Mouse (Mus musculus) midbrain, embryonic 15.5 days (tissue): ENCODE results near the gene Slc25a21. TPM values are rescaled to one million over a fixed set of nuclear protein-coding genes. Genes with fewer than 3 reads are reported as not detected.

Source experiments
- ATAC-seq: fragments of 200-750 bp; cut with Nextera tagmentation; replicated peaks from 2 replicates; pipeline ENCODE4 v1.8.0; 2017; ENCODE audit warnings: moderate TSS enrichment
- H3K27ac ChIP-seq: fragments of 300-500 bp; sonication (generic); 2 replicates; pipeline ENCODE4 v1.5.1; 2015; ENCODE audit warnings: mild to moderate bottlenecking, inconsistent platforms
- H3K27me3 ChIP-seq: fragments of 300-500 bp; sonication (generic); replicated peaks from 2 replicates; pipeline ENCODE4 v1.6.1; 2015; ENCODE audit warnings: inconsistent platforms
- H3K36me3 ChIP-seq: fragments of 300-500 bp; sonication (generic); replicated peaks from 2 replicates; pipeline ENCODE4 v1.6.1; 2015; ENCODE audit warnings: inconsistent platforms
- H3K4me1 ChIP-seq: fragments of 300-500 bp; sonication (generic); 2 replicates; pipeline ENCODE4 v1.6.1; 2015; ENCODE audit warnings: inconsistent platforms
- H3K4me2 ChIP-seq: fragments of 300-500 bp; sonication (generic); 2 replicates; pipeline ENCODE4 v1.6.1; 2015; ENCODE audit warnings: inconsistent platforms, mild to moderate bottlenecking, moderate library complexity
- H3K4me3 ChIP-seq: fragments of 300-500 bp; sonication (generic); 2 replicates; pipeline ENCODE4 v1.5.1; 2015; ENCODE audit warnings: mild to moderate bottlenecking, inconsistent platforms
- H3K9ac ChIP-seq: fragments of 300-500 bp; sonication (generic); 2 replicates; pipeline ENCODE4 v1.6.1; 2015; ENCODE audit warnings: mild to moderate bottlenecking, inconsistent platforms
- H3K9me3 ChIP-seq: fragments of 300-500 bp; sonication (generic); 2 replicates; pipeline ENCODE4 v1.6.1; 2016; ENCODE audit warnings: inconsistent platforms
- WGBS: fragments of 180-500 bp; shearing (Covaris S2); methylation state at CpG from one replicate; pipeline ENCODE4 v1.1.7; 2015; ENCODE audit warnings: mixed read lengths; 5-methylcytosine and 5-hydroxymethylcytosine counted together
- polyA plus RNA-seq: library from polyadenylated mRNA; unstranded; fragments of >200 nt; fragmentation: Nextera tagmentation; extraction: Ambion mirVana; gene quantifications from 2 replicates; pipeline ENCODE4 v1.2.1, GENCODE M21; 2015

Slc25a21 gene
- polyA plus RNA-seq, 1 experiment from 2014 or later = 0.12 TPM

DNA sequence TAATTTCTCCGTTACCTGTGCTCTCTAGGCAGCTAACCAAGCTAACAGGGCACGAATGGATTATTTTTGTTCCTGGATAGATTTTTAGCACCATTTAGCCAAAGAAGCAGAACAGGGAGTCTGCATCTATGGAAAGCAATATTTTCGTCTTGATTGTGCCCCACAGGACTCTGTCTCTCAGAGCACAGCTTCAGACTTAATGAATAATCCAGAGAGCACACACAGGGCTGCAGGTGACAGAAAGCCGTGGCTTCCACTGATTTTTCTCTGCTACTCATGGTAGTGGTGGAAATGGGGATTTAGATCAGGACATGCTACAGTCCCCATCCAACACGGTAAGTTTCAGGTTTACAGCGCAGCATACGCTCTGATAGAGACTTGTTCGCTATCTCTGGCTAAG is 299.3 kb downstream of the Slc25a21 start:
- no peaks in the 10 kb centered on the region for H3K36me3 ChIP-seq
- H3K4me3 ChIP-seq = no peak overlapping the region
- H3K9ac ChIP-seq = no peak overlapping the region
- no peaks in the 10 kb centered on the region for H3K27me3 ChIP-seq
- ATAC-seq = no peak
- 74% methylated on average over 8 of the region's 8 CpGs for WGBS
- no peak overlapping the region for H3K4me2 ChIP-seq
- H3K27ac ChIP-seq = no peak overlapping the region
- H3K4me1 ChIP-seq = no peaks in the 10 kb centered on the region
- H3K9me3 ChIP-seq = no peaks in the 10 kb centered on the region

DNA sequence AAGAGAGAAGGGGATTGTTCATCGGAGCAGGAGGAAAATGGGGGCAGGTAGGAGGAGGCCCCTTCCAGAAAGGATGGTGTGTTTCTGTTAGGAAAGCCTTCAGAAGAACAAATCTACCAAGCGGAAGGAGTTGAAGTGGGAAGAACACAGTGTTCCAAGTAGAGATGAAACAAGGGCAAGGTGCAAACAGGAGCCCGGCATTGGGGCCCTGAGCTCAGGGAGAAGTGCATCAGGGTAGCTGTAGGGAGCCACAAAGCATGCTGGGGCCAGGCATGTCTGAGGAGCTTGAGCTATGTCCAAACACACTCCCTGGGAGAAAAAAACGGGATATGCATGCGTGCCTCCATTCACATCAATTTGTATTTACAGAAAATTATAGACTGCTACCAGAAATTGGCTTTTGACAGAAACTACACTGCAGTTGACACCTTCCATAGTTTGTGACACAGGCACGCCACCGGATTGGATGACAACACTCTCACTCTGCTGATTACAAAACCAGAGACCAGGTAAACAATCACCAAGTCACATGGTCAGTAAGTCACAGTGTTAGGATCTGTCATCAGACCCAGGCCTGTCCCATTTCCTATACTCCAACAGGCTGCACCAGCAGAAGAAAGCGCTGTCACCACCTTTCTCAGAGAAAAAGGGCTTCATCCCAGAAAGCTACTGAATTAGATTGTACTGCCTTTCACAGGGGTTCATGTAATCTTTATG is 299.9 kb downstream of the Slc25a21 start:
- Histone ChIP-seq H3K9me3 (no peaks in the 10 kb centered on the region), H3K4me1 (no peaks in the 10 kb centered on the region), H3K4me3 (no peak overlapping the region), H3K9ac (no peak overlapping the region), H3K4me2 (no peak overlapping the region), H3K36me3 (no peaks in the 10 kb centered on the region), H3K27ac (no peak overlapping the region), H3K27me3 (no peaks in the 10 kb centered on the region)
- ATAC-seq = no peak
- WGBS = 91% methylated on average over 8 of the region's 8 CpGs

DNA sequence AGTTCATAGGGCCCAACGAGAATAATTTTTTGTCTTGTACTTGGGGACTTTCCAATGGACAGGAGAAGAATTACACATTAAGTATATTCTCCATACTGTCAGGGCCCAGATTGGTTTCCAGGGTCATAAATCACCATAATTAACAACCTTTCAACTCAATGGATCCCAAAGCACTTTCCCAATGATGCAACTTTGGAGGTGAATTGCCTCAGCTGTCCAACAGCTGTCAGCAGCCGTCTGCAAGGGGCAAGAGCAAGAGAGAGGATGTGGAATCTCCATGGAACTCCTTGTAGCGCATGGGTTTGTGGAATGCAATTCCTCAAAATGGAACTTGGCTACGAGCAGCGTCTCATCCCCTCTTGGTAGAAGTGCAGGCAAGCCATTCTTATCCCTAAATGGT is 302.3 kb downstream of the Slc25a21 start:
- no peak overlapping the region for H3K9ac ChIP-seq
- H3K27ac ChIP-seq = no peak overlapping the region
- WGBS = 81% methylated on average over 5 of the region's 5 CpGs
- H3K36me3 ChIP-seq = no peaks in the 10 kb centered on the region
- no peak overlapping the region for H3K4me3 ChIP-seq
- H3K4me1 ChIP-seq = no peaks in the 10 kb centered on the region
- H3K9me3 ChIP-seq = no peaks in the 10 kb centered on the region
- no peak overlapping the region for H3K4me2 ChIP-seq
- no peak for ATAC-seq
- H3K27me3 ChIP-seq = no peaks in the 10 kb centered on the region

DNA sequence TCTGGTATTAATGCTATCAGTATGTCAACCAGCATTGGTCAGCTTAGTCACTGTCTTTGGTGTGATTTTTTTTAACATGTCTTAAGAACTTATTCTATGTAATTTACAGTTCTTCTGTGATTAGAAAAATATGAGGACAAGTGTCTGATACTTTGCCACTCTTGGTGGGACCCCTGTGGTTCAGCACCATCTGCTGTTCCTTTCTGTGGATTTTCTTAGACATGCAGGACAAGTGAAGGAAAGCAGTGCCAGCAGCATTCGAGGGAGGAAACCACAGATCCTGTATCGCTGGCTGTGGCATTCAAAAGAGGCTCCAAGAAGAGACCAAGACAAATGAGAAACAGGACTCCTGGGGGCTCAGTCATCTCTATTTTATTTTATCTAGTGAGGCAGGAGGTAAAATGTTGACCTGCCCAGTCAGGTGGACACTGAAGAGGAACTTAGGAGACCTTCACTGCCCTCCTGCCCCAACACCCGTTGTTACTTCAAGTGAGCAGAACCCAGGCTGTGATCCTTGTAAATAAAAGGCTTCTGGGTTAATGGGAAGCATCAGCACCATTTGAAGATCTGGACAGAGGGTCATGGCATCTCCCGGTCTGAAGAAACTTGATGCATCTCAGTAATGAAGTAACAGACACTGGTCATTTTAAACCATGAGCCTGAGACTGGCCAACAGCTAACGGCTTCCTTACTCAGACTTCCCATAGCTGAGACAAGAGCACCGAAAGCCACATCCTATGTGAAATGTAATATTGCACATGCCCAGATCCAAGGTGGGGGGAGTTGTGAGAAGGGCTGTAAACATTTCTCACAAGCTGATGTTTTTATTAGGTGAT is 306.2 kb downstream of the Slc25a21 start:
- no peak overlapping the region for H3K27ac ChIP-seq
- no peak overlapping the region for H3K4me3 ChIP-seq
- no peaks in the 10 kb centered on the region for H3K36me3 ChIP-seq
- ATAC-seq = no peak
- H3K9me3 ChIP-seq = no peaks in the 10 kb centered on the region
- H3K27me3 ChIP-seq = no peaks in the 10 kb centered on the region
- no peak overlapping the region for H3K4me2 ChIP-seq
- H3K9ac ChIP-seq = no peak overlapping the region
- 73% methylated on average over 6 of the region's 6 CpGs for WGBS
- no peaks in the 10 kb centered on the region for H3K4me1 ChIP-seq

DNA sequence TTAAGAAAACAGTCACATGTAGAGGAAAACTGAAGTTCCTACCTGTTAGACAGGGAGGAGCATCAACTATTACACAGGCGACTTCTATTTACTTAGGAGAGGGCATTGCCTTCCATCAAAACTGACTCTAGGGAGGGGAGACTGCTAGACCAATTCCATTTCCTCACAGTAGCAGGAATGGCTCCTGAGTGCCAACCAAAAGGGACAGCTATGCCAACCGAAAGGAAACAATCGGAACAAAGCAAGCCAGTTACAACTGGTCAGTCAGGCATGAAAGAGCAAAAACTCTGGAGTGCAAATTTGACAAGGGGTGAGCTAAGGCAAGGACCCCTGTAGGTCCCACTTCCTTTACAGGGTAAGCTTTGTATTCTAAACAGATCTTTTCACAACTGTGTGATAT is 319.5 kb downstream of the Slc25a21 start:
- 28% methylated on average over 3 of the region's 3 CpGs for WGBS
- Histone ChIP-seq H3K27ac (no peak overlapping the region), H3K9me3 (no peaks in the 10 kb centered on the region), H3K4me3 (no peak overlapping the region), H3K4me2 (no peak overlapping the region), H3K4me1 (no peaks in the 10 kb centered on the region), H3K9ac (no peak overlapping the region), H3K27me3 (no peaks in the 10 kb centered on the region), H3K36me3 (no peaks in the 10 kb centered on the region)
- ATAC-seq = no peak

DNA sequence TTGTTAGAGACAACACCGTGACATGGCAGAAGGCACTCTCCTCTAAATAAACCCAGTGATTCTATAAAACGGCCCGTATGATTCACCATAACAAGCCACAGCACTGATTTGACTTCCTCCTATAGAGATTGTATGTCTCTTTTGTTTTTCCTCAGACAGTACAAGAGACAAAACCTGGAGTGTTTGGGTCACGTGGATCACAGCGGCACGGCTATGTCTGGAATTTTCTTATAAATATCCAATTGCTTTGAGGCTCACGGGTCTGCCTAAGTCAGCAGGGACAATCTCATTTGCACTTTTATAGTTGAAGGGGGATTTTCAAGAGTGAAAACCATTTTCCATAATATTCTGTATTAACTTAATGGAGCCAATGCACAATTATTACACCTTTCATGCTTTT is 320.7 kb downstream of the Slc25a21 start:
- H3K27ac ChIP-seq = no peak overlapping the region
- H3K4me2 ChIP-seq = peak overlapping the region; percentile 25
- no peaks in the 10 kb centered on the region for H3K4me1 ChIP-seq
- 28% methylated on average over 7 of the region's 7 CpGs for WGBS
- H3K36me3 ChIP-seq = no peaks in the 10 kb centered on the region
- ATAC-seq = 0 out of 2 replicates have a peak, but pooled peaks have one; percentile 50
- H3K9ac ChIP-seq = no peak overlapping the region
- H3K4me3 ChIP-seq = no peak overlapping the region
- no peaks in the 10 kb centered on the region for H3K27me3 ChIP-seq
- H3K9me3 ChIP-seq = no peaks in the 10 kb centered on the region

DNA sequence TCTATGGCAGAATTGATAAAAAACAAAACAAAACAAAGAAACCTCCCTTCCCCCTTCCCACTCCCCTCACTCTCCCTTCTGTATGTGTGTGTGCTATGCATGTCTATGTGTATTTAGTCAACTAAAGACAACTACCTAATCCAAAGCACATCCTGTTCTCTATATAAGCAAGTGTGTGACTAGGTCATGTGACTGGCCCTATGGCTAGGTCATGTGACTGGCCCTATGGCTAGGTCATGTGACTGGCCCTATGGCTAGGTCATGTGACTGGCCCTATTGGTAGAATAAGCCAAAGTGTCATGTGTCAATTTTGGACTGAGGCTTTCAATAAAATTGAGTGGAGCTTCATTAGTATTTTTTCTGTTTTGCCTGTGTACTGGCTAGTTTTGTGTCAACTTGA is 324.1 kb downstream of the Slc25a21 start:
- Histone ChIP-seq H3K4me1 (no peaks in the 10 kb centered on the region), H3K9me3 (no peaks in the 10 kb centered on the region), H3K4me3 (no peak overlapping the region), H3K4me2 (no peak overlapping the region), H3K27me3 (no peaks in the 10 kb centered on the region), H3K9ac (no peak overlapping the region), H3K36me3 (no peaks in the 10 kb centered on the region), H3K27ac (no peak overlapping the region)
- ATAC-seq = no peak

DNA sequence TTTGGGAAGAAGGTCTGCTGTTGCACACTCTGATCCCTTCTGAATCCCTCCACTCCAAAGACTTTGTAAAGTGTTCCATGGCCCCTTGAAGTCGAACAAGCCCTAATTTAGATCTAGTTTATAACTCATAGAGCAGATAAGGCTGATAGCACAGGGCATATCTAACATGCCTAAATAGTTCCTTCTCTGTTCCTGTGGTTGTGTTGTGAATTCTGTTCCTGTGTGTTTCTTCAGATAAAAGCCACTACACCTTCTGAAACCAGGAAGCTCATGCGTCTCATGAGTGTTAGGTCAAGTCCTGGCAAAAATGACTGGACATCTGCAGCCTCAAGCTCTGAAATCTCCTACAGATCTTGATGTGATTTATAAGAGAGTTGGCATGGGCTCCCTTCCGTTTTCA is 326.7 kb downstream of the Slc25a21 start:
- H3K36me3 ChIP-seq = no peaks in the 10 kb centered on the region
- no peak overlapping the region for H3K4me3 ChIP-seq
- H3K9ac ChIP-seq = no peak overlapping the region
- no peak for ATAC-seq
- no peaks in the 10 kb centered on the region for H3K4me1 ChIP-seq
- H3K9me3 ChIP-seq = no peaks in the 10 kb centered on the region
- H3K27me3 ChIP-seq = no peaks in the 10 kb centered on the region
- WGBS = 92% methylated on average over 3 of the region's 3 CpGs
- no peak overlapping the region for H3K4me2 ChIP-seq
- H3K27ac ChIP-seq = no peak overlapping the region

DNA sequence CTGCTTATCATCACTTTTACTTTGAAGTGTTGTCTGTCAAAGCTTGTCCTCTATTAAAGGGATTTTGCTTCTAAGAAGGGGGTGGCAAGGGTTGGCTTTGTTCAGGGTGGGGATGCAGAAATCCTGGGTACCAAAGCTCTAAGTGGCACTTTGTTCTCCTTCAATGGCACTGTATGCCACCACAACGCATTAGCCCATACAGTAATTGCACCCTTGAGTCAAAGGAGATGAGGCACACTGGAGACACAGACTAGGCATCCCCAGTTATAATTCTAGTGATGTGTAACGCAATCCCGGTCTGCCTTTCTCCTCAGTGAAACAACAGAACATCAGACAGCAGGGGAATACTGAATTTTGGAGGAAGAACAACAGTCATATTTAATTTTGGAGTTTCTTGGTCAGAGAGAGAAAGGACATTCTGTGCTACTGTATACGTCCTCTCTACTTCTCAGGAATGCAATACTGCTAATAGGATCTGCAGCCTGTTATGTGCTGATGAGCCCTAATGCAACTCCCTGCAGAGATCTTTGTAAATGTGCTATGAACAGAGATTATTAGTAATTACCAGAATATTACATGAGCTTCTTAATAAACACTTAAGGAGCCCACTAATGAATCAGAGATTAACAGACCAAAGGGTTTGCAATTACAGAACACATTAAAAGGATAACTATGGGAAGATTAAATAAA is 333.3 kb downstream of the Slc25a21 start:
- 61% methylated on average over 4 of the region's 4 CpGs for WGBS
- no peak for ATAC-seq

DNA sequence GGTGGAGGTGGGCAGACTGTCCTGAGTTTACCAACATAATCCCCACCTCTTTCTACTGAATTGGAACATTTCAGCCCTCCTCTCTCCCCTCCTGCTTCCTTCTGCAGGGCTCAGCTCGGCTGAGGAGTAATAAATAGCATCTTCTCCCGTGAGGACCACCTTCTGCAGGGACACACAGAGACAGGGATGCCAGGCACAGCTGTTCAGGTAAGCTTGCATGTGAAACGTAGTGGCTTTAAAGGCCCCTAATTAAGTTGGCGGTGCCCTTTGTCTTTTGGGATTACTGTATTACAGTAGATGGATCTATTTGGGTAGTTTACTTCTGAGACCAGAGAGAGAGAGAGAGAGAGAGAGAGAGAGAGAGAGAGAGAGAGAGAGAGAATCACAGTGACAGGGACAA is 344.6 kb downstream of the Slc25a21 start:
- WGBS = 39% methylated on average over 4 of the region's 4 CpGs
- Histone ChIP-seq H3K27ac (no peak overlapping the region), H3K4me1 (no peaks in the 10 kb centered on the region)

More for the DNA sequence above, 333.3 kb downstream of the Slc25a21 start:
- Histone ChIP-seq H3K27ac (no peak overlapping the region), H3K9ac (no peak overlapping the region), H3K36me3 (no peaks in the 10 kb centered on the region), H3K4me2 (no peak overlapping the region), H3K9me3 (no peaks in the 10 kb centered on the region), H3K4me1 (no peaks in the 10 kb centered on the region), H3K4me3 (no peak overlapping the region), H3K27me3 (no peaks in the 10 kb centered on the region)

DNA sequence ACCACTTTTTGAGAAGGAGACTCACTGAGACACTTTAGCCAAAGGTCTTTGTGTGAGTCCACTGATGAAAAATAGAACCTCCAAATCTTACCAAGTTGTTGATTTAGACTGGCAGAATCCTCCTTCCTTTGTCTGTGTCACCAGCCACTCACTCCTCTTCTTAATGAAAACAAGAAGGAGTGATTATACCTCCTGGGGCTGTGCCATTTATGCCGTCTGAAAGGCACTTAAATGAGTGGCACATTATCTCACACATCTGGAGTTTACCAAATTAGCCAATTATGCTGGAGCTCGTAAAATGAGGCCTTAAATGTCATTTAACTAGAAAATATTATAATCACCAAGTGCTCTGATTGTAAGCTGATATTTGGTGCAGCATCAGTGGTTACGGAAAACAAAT is 345.8 kb downstream of the Slc25a21 start:
- H3K9ac ChIP-seq = no peak overlapping the region
- H3K27me3 ChIP-seq = no peaks in the 10 kb centered on the region
- H3K4me3 ChIP-seq = no peak overlapping the region
- H3K36me3 ChIP-seq = no peaks in the 10 kb centered on the region
- H3K9me3 ChIP-seq = no peaks in the 10 kb centered on the region
- no peak overlapping the region for H3K27ac ChIP-seq
- H3K4me2 ChIP-seq = no peak overlapping the region
- no peaks in the 10 kb centered on the region for H3K4me1 ChIP-seq
- 46% methylated on average over 3 of the region's 3 CpGs for WGBS
- no peak for ATAC-seq

More for the DNA sequence above, 344.6 kb downstream of the Slc25a21 start:
- ATAC-seq = no peak
- Histone ChIP-seq H3K9me3 (no peaks in the 10 kb centered on the region), H3K9ac (no peak overlapping the region), H3K36me3 (no peaks in the 10 kb centered on the region), H3K27me3 (no peaks in the 10 kb centered on the region), H3K4me3 (no peak overlapping the region), H3K4me2 (no peak overlapping the region)

DNA sequence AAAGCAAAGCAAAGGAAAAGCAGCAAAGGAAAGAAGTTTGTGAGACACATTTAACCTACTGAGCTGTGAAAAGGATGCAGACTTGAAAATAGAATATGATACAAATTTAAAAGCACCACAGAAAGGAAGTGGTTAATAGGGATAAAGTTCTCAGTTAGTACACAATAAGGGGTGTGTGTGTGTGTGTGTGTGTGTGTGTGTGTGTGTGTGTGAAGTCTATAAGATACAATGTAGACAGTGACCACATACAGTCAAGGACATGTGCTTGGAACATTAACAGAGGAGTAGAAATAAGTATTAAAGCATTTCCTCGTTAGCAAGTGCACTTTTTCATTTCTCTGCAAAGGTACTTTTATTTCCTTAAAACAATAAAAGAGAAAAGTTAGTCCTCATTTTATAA is 367.3 kb downstream of the Slc25a21 start:
- WGBS = 83% methylated on average over 1 of the region's 1 CpGs
- ATAC-seq = 0 out of 2 replicates have a peak, but pooled peaks have one; percentile 46
- no peak overlapping the region for H3K9ac ChIP-seq

More for the DNA sequence above, 367.3 kb downstream of the Slc25a21 start:
- H3K27me3 ChIP-seq = no peaks in the 10 kb centered on the region
- no peaks in the 10 kb centered on the region for H3K9me3 ChIP-seq
- H3K4me1 ChIP-seq = peaks cover 8% of the 10 kb centered on the region; the same call in 1 of the 2 replicates
- H3K36me3 ChIP-seq = no peaks in the 10 kb centered on the region
- H3K4me3 ChIP-seq = no peak overlapping the region
- no peak overlapping the region for H3K27ac ChIP-seq
- no peak overlapping the region for H3K4me2 ChIP-seq
